Mouse (Mus musculus) embryonic facial prominence, embryonic 15.5 days (tissue): ENCODE results near the gene Gm5678. TPM values are rescaled to one million over a fixed set of nuclear protein-coding genes. Genes with fewer than 3 reads are reported as not detected.
"Not testable (repeated sequence)": the region's sequence is repeated elsewhere in the genome, so short reads cannot be mapped to it uniquely, and the experiment has no call there.

Experiments
- ATAC-seq: fragments of 200-750 bp; cut with Nextera tagmentation; 2 replicates; pipeline ENCODE4 v1.8.0; 2017; ENCODE audit warnings: low read depth, moderate TSS enrichment; ENCODE audit not compliant: insufficient number of reproducible peaks, low FRiP score, low TSS enrichment
- H3K27ac ChIP-seq: fragments of 300-500 bp; sonication (generic); replicated peaks from 2 replicates; pipeline ENCODE4 v1.5.1; 2015; ENCODE audit warnings: mild to moderate bottlenecking, inconsistent platforms
- H3K27me3 ChIP-seq: fragments of 300-500 bp; sonication (generic); 2 replicates; pipeline ENCODE4 v1.6.1; 2015; ENCODE audit warnings: inconsistent platforms
- H3K36me3 ChIP-seq: fragments of 300-500 bp; sonication (generic); 2 replicates; pipeline ENCODE4 v1.6.1; 2015; ENCODE audit warnings: mild to moderate bottlenecking, inconsistent platforms
- H3K4me1 ChIP-seq: fragments of 300-500 bp; sonication (generic); 2 replicates; pipeline ENCODE4 v1.6.1; 2015; ENCODE audit warnings: inconsistent platforms
- H3K4me2 ChIP-seq: fragments of 300-500 bp; sonication (generic); replicated peaks from 2 replicates; pipeline ENCODE4 v1.6.1; 2015; ENCODE audit warnings: mild to moderate bottlenecking, inconsistent platforms
- H3K4me3 ChIP-seq: fragments of 300-500 bp; sonication (generic); replicated peaks from 2 replicates; pipeline ENCODE4 v1.5.1; 2015; ENCODE audit warnings: mild to moderate bottlenecking, inconsistent platforms
- H3K9ac ChIP-seq: fragments of 300-500 bp; sonication (generic); 2 replicates; pipeline ENCODE4 v1.6.1; 2015; ENCODE audit warnings: inconsistent platforms
- H3K9me3 ChIP-seq: fragments of 300-500 bp; sonication (generic); replicated peaks from 2 replicates; pipeline ENCODE4 v1.6.1; 2016; ENCODE audit warnings: inconsistent platforms
- WGBS: fragments of 180-500 bp; shearing (Covaris S2); methylation state at CpG from one replicate; pipeline ENCODE4 v1.1.7; 2015; 5-methylcytosine and 5-hydroxymethylcytosine counted together
- polyA plus RNA-seq: library from polyadenylated mRNA; unstranded; fragments of >200 nt; fragmentation: Nextera tagmentation; extraction: Ambion mirVana; gene quantifications from 2 replicates; pipeline ENCODE4 v1.2.1, GENCODE M21; 2015

Gene Gm5678
- polyA plus RNA-seq, 1 experiment from 2014 or later = not detected

DNA sequence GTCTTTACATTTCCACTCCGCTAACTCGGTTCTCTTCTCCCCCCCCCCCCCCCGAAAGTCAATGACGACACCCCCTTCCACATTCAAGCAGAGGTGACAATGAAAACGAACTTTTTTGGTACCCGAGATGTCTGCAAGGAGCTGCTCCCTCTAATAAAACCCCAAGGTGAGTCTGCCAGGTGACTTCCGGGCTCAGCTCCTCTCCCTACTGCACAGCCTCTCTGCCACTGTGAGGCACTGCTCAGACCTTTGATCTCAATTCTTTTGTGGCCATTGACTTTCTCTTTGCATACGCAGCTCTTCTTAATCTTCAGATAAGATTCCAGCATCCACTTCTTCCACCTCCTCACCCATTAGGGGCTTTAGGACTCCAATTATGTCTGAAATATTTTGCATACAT lies 19.2 kb upstream of the Gm5678 start:
- Histone ChIP-seq H3K4me3 (peak overlapping the region; percentile 81), H3K9ac (no peak overlapping the region), H3K4me1 (peaks cover 17% of the 10 kb centered on the region), H3K4me2 (peak overlapping the region; percentile 81), H3K36me3 (peaks cover 18% of the 10 kb centered on the region; the same call in 1 of the 2 replicates), H3K27ac (no peak overlapping the region), H3K27me3 (no peaks in the 10 kb centered on the region), H3K9me3 (no peaks in the 10 kb centered on the region)
- WGBS = 64% methylated on average over 8 of the region's 8 CpGs
- no peak for ATAC-seq

DNA sequence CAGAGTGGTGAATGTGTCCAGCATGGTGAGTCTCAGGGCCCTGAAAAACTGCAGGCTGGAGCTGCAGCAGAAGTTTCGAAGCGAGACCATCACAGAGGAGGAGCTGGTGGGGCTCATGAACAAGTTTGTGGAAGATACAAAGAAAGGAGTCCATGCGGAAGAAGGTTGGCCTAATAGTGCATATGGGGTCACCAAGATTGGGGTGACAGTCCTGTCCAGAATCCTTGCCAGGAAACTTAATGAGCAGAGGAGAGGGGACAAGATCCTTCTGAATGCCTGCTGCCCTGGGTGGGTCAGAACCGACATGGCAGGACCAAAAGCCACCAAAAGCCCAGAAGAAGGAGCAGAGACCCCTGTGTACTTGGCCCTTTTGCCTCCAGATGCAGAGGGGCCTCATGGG lies 18.1 kb upstream of the Gm5678 start:
- H3K27ac ChIP-seq = no peak overlapping the region
- no peaks in the 10 kb centered on the region for H3K27me3 ChIP-seq
- H3K4me1 ChIP-seq = peaks cover 9% of the 10 kb centered on the region
- H3K36me3 ChIP-seq = peaks cover 18% of the 10 kb centered on the region; the same call in 1 of the 2 replicates
- 93% methylated on average over 4 of the region's 4 CpGs for WGBS
- no peak overlapping the region for H3K4me2 ChIP-seq
- H3K9me3 ChIP-seq = no peaks in the 10 kb centered on the region
- ATAC-seq = no peak
- no peak overlapping the region for H3K4me3 ChIP-seq
- no peak overlapping the region for H3K9ac ChIP-seq

DNA sequence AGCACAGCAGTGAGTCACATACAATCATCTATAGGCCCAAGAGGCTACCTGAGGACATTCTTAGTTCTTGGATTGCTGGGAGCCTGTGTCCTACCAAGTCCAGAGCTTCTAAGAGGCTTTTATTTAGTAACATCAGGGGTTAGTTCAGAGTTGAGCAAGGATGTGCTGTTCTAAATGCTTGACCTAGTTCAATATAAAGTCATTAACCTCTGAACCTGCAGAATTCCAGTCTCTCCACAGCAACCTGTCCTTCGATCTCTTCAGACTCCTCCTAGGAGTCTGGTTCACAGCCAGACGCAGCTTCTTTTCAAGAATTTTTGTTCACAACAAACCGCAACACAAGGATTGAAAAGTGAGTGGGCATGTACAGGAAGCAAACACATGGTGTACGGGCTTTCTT lies 16.9 kb upstream of the Gm5678 start:
- no peaks in the 10 kb centered on the region for H3K9me3 ChIP-seq
- no peak overlapping the region for H3K4me2 ChIP-seq
- no peaks in the 10 kb centered on the region for H3K27me3 ChIP-seq
- H3K36me3 ChIP-seq = peaks cover 18% of the 10 kb centered on the region; the same call in 1 of the 2 replicates
- ATAC-seq = no peak
- no peak overlapping the region for H3K4me3 ChIP-seq
- no peak overlapping the region for H3K9ac ChIP-seq
- WGBS = 92% methylated on average over 4 of the region's 4 CpGs
- no peak overlapping the region for H3K27ac ChIP-seq
- peaks cover 9% of the 10 kb centered on the region for H3K4me1 ChIP-seq

DNA sequence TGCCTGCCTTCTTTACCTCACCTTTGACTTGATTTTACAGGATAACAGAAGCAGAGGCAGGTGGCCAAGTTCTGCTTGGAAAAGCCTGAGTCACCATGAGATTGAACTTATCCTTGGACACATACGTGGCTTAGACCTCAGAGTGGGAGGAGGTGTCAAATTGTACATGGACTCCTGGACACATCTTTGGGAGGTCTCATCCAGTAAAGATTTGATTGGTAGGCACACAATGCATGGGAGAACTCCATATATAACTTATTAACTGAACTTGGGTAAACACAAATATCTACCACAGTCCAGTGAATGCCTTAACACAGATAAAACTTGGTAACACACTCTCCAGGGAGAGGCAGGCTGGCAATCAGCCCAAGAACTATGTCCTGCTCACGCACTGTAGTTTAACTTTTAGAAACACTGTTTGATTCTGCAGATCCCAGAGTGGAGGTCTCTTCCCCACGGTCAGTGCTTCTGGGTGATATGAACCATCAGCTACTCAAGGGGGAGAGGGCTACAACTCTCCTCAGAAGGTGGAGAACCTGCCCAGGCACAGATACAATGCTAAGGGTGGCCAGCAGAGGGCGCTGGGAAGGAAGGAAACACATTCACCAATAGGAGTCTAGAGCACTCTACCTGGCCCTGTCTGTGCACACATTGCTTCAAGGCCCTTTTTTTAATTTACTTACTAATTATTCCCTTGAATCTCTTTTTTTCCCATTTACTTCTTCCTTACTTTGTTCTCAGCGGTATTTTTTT lies 12.6 kb upstream of the Gm5678 start:
- H3K4me3 ChIP-seq = no peak overlapping the region
- ATAC-seq = no peak
- H3K27me3 ChIP-seq = no peaks in the 10 kb centered on the region
- no peaks in the 10 kb centered on the region for H3K9me3 ChIP-seq
- 43% methylated on average over 5 of the region's 5 CpGs for WGBS
- H3K27ac ChIP-seq = no peak overlapping the region
- peaks cover 13% of the 10 kb centered on the region; the same call in 1 of the 2 replicates for H3K36me3 ChIP-seq
- H3K4me1 ChIP-seq = no peaks in the 10 kb centered on the region
- H3K4me2 ChIP-seq = no peak overlapping the region
- H3K9ac ChIP-seq = no peak overlapping the region

DNA sequence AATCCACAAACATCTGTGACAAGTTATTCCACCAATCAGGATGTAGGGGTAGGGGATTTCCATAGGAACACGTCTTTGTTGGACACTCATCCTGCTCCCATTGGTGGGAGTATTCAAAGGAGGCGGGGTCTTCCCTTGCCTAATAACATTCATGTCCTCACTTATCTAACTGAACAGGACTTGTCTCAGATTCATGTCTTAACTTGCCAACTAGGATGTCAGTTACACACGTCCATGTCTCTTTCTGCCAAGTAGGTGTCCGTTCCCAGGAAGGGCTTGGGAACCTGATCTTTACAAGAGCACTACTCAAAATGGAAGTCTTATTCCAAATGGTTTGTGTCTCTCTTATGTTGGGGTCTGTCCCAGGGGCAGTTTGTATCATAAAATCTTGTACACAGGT lies 4.1 kb upstream of the Gm5678 start:
- not testable (repeated sequence) for ATAC-seq, H3K36me3 ChIP-seq, H3K9ac ChIP-seq, H3K4me1 ChIP-seq, H3K4me2 ChIP-seq, H3K9me3 ChIP-seq, H3K27me3 ChIP-seq, H3K4me3 ChIP-seq, H3K27ac ChIP-seq
- WGBS = 78% methylated on average over 4 of the region's 4 CpGs

DNA sequence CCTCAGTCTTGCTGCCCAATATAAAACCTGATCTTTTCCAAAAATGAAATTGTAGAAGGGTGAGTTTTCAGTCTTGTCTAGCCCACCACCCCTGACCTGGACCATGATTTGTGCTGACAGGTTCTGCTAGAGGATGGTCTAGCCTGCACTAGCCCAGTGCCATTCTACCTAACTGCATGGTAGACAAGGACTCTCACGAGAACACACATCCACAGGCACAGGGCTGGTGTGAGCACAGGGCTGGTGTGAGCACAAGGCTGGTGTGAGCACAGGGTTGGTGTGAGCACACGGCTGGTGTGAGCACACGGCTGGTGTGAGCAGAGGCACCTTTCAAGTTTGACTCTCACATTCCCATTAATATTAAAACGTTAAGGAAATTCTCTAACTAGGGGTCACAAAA lies 3.2 kb upstream of the Gm5678 start:
- ATAC-seq = no peak
- H3K4me2 ChIP-seq = no peak overlapping the region
- no peak overlapping the region for H3K4me3 ChIP-seq
- H3K27ac ChIP-seq = no peak overlapping the region
- 77% methylated on average over 4 of the region's 4 CpGs for WGBS
- no peaks in the 10 kb centered on the region for H3K27me3 ChIP-seq
- H3K9me3 ChIP-seq = no peaks in the 10 kb centered on the region
- H3K4me1 ChIP-seq = no peaks in the 10 kb centered on the region
- no peak overlapping the region for H3K9ac ChIP-seq
- no peaks in the 10 kb centered on the region for H3K36me3 ChIP-seq

DNA sequence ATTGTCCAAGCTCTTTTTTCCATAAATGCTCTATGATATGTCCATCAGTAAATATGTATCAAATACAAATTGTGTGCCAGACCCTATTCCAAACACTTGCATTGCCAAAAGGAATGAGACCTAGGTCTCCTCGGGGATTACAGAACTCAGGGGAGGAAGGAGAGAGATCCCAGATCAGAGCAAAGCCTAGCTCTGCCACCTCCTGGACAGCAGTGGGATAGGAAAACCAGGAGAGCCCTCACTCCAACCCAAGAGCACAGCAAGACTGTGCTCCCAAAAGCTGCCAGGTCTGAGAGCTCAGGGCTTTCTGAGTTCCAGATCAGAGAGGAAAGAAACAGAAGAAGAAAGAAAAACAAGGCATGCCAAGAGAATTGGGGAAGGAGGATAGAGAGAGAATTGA lies 1.2 kb upstream of the Gm5678 start:
- Histone ChIP-seq H3K27me3 (no peaks in the 10 kb centered on the region), H3K9me3 (no peaks in the 10 kb centered on the region), H3K9ac (no peak overlapping the region), H3K4me2 (no peak overlapping the region), H3K4me1 (no peaks in the 10 kb centered on the region), H3K4me3 (no peak overlapping the region), H3K27ac (no peak overlapping the region), H3K36me3 (no peaks in the 10 kb centered on the region)
- WGBS = 21% methylated on average over 1 of the region's 1 CpGs
- no peak for ATAC-seq

DNA sequence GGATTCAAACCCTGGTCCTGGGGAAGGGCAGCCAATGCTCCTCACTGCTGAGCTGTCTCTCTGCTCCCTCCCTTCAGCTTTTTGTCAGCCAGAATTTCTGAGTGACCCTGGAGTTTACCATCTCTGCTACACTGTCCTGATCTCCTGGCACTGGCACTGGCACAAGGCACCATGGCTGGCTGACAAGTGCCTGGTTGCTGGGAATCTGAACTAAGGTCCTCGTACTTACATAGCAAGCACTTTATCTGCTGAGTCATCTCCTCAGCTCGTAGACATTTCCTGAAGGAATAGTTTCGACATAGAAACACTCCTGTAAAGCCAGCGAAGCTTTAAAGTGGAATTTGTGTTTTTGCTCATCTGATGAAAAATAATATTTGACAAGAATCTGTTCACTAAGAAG lies 16.1 kb downstream of the Gm5678 start:
- Histone ChIP-seq H3K36me3 (no peaks in the 10 kb centered on the region), H3K4me3 (no peak overlapping the region), H3K9ac (no peak overlapping the region), H3K4me2 (no peak overlapping the region), H3K4me1 (no peaks in the 10 kb centered on the region), H3K9me3 (no peaks in the 10 kb centered on the region), H3K27ac (no peak overlapping the region), H3K27me3 (no peaks in the 10 kb centered on the region)
- ATAC-seq = no peak
- 46% methylated on average over 4 of the region's 4 CpGs for WGBS

DNA sequence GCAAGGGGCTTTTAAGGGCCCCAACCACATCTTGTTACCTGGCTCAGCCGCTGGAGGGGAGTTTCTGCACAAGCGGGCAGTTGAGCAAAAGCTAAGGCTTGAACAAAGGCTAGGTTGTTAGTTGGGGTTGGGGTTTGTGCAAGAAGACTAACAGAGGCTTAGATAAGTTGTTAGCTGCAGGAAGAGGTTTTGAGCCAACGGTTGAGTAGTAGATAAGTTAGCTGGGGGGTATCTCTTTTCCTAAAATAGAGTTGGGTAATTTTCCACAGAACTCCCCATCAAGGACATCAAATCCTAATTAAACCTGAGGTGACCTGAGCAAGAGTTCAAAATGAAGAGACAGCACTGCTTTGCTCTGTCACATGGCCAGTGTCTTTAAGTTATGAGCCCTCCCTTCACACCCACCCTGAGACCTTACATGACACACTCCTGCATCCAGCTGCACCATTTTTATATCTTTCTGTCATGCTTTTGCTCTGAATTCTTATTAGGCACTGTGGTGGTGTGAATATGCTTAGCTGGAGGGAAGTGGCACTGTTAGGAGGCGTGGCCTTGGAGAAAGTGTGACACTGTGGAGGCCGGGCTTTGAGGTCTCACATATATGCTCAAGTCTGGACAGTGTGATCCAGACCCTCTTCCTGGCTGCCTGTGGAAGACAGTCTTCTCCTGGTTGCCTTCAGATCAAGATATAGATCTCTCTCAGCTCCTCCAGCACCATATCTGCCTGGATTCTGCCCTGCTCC lies 20.7 kb downstream of the Gm5678 start:
- Histone ChIP-seq H3K9me3 (no peaks in the 10 kb centered on the region), H3K27ac (no peak overlapping the region), H3K4me3 (no peak overlapping the region), H3K27me3 (no peaks in the 10 kb centered on the region), H3K9ac (no peak overlapping the region), H3K4me2 (no peak overlapping the region), H3K4me1 (no peaks in the 10 kb centered on the region), H3K36me3 (no peaks in the 10 kb centered on the region)
- ATAC-seq = no peak
- WGBS = 70% methylated on average over 5 of the region's 5 CpGs

DNA sequence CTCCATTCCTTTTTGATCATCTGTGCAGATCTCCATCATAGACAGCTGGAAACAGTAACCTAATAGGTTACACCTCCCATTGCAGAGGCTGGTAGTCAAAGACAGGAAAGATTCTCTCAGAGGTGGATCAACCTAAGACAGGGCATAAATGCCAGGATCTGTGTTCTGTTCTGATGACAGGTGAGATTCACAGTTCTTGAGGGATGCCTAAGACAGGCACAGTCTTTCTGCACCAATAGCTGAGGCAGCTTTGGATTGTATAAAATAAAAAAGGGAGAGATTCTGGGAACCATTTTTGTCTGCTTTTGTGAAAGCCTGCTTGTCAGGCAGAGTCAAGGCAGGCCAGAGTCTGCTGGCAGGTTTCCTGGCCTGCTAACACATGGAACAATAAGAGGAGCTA lies 40.1 kb downstream of the Gm5678 start:
- H3K4me3 ChIP-seq = no peak overlapping the region
- H3K27me3 ChIP-seq = no peaks in the 10 kb centered on the region
- H3K9me3 ChIP-seq = peaks cover 9% of the 10 kb centered on the region; the same call in 1 of the 2 replicates
- H3K4me2 ChIP-seq = no peak overlapping the region
- no peaks in the 10 kb centered on the region for H3K36me3 ChIP-seq
- H3K4me1 ChIP-seq = no peaks in the 10 kb centered on the region
- H3K27ac ChIP-seq = no peak overlapping the region
- no peak for ATAC-seq
- no peak overlapping the region for H3K9ac ChIP-seq

DNA sequence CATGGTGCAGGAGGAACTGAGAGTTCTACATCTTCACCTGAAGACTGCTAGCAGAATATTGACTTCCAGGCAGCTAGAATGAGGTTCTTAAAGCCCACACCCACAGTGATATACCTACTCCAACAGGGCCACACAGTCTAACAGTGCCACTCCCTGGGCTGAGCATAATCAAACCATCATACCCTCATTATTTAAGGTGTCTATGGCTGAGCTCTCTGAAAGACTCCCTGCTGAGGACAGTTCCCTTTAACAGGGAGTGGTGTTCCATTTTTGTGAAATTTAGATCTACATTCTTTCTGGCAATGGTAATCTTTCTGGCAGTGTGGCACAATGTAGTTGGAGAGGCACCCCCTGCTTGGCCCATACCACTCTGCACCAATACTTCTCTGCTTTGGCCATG lies 41.6 kb downstream of the Gm5678 start:
- no peak for ATAC-seq
- no peak overlapping the region for H3K4me2 ChIP-seq
- H3K4me3 ChIP-seq = no peak overlapping the region
- H3K4me1 ChIP-seq = no peaks in the 10 kb centered on the region
- no peak overlapping the region for H3K9ac ChIP-seq
- no peak overlapping the region for H3K27ac ChIP-seq
- H3K36me3 ChIP-seq = no peaks in the 10 kb centered on the region
- peaks cover 9% of the 10 kb centered on the region; the same call in 1 of the 2 replicates for H3K9me3 ChIP-seq
- no peaks in the 10 kb centered on the region for H3K27me3 ChIP-seq

DNA sequence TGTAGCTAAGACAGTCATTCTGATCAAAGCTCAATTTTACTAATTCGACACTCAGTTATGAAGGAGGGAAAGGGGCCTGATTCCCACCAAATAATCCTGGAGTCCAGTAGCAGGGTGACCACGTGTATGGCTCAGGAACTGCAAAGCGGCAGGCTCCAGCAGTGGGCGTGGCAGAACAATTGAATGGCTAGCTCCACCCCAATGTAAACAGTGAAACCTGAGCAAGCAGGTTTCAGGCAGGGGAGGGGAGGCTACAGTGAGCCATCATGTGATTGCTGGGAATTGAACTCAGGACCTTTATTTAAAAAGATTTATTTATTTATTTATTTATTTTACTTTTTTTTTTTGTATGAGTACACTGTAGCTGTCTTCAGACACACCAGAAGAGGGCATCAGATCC lies 42.6 kb downstream of the Gm5678 start:
- H3K4me3 ChIP-seq, H3K36me3 ChIP-seq, H3K4me2 ChIP-seq, H3K9me3 ChIP-seq, H3K4me1 ChIP-seq, H3K27me3 ChIP-seq, H3K9ac ChIP-seq, H3K27ac ChIP-seq, ATAC-seq: not testable (repeated sequence)
- WGBS = 44% methylated on average over 4 of the region's 4 CpGs
